Mouse (Mus musculus) hindbrain, embryonic 14.5 days (tissue): ENCODE data around the gene Mfsd4b3. TPM values are rescaled to one million over a fixed set of nuclear protein-coding genes. Genes with fewer than 3 reads are reported as not detected.

Experiments
- ATAC-seq: fragments of 200-750 bp; cut with Nextera tagmentation; 2 replicates; pipeline ENCODE4 v1.8.0; 2017; ENCODE audit warnings: moderate number of reproducible peaks, mild to moderate bottlenecking, moderate TSS enrichment, moderate library complexity; ENCODE audit not compliant: low FRiP score
- DNase-seq: peaks from one replicate; pipeline ENCODE4 v3.0.0-alpha.2; 2015; ENCODE audit warnings: low spot score
- H3K27ac ChIP-seq: fragments of 300-500 bp; sonication (generic); 2 replicates; pipeline ENCODE4 v1.5.1; 2014; ENCODE audit warnings: mild to moderate bottlenecking, moderate library complexity
- H3K27me3 ChIP-seq: fragments of 300-500 bp; sonication (generic); 2 replicates; pipeline ENCODE4 v1.6.1; 2014; ENCODE audit warnings: mild to moderate bottlenecking, low read length, mixed read lengths; ENCODE audit not compliant: control insufficient read depth, insufficient read depth
- H3K36me3 ChIP-seq: fragments of 300-500 bp; sonication (generic); replicated peaks from 2 replicates; pipeline ENCODE4 v1.6.1; 2014; ENCODE audit not compliant: control insufficient read depth, insufficient read depth
- H3K4me1 ChIP-seq: fragments of 300-500 bp; sonication (generic); replicated peaks from 2 replicates; pipeline ENCODE4 v1.6.1; 2014; ENCODE audit warnings: antibody characterized with exemption, low read length, mixed read lengths; ENCODE audit not compliant: control insufficient read depth, insufficient read depth
- H3K4me2 ChIP-seq: fragments of 300-500 bp; sonication (generic); replicated peaks from 2 replicates; pipeline ENCODE4 v1.6.1; 2014; ENCODE audit warnings: mild to moderate bottlenecking, moderate library complexity
- H3K4me3 ChIP-seq: fragments of 300-500 bp; sonication (generic); replicated peaks from 2 replicates; pipeline ENCODE4 v1.5.1; 2014; ENCODE audit warnings: mild to moderate bottlenecking, low read length
- H3K9ac ChIP-seq: fragments of 300-500 bp; sonication (generic); 2 replicates; pipeline ENCODE4 v1.6.1; 2014
- H3K9me3 ChIP-seq: fragments of 300-500 bp; sonication (generic); 2 replicates; pipeline ENCODE4 v1.6.1; 2016; ENCODE audit warnings: low read length; ENCODE audit not compliant: control insufficient read depth
- WGBS: fragments of 180-500 bp; shearing (Covaris S2); extraction: QIAGEN DNeasy Blood & Tissue Kit; methylation state at CpG from one replicate; pipeline ENCODE4 v1.1.7; 2014; 5-methylcytosine and 5-hydroxymethylcytosine counted together
- polyA plus RNA-seq: library from polyadenylated mRNA; unstranded; fragments of >200 nt; fragmentation: Nextera tagmentation; extraction: Ambion mirVana; gene quantifications from 2 replicates; pipeline ENCODE4 v1.2.1, GENCODE M21; 2014

Mfsd4b3 gene
- polyA plus RNA-seq, 1 experiment from 2014 or later = 0.31 TPM

GRCm38 (mm10) chr10:39978231-39978630 lies 18.3 kb upstream of the Mfsd4b3 start:
- Histone ChIP-seq H3K4me1 (no peaks in the 10 kb centered on the region), H3K9ac (no peak overlapping the region), H3K36me3 (no peaks in the 10 kb centered on the region), H3K4me2 (no peak overlapping the region), H3K27me3 (no peaks in the 10 kb centered on the region), H3K4me3 (no peak overlapping the region), H3K9me3 (peaks cover 7% of the 10 kb centered on the region; the same call in 1 of the 2 replicates), H3K27ac (no peak overlapping the region)
- 90% methylated on average over 1 of the region's 1 CpGs for WGBS
- DNase-seq = no peak
- ATAC-seq = no peak

GRCm38 (mm10) chr10:39977346-39977745 lies 17.4 kb upstream of the Mfsd4b3 start:
- 96% methylated on average over 4 of the region's 4 CpGs for WGBS
- no peak for ATAC-seq
- H3K27me3 ChIP-seq = no peaks in the 10 kb centered on the region

GRCm38 (mm10) chr10:39975771-39976170 lies 15.8 kb upstream of the Mfsd4b3 start:
- DNase-seq (no peak), ATAC-seq (no peak)
- Histone ChIP-seq H3K4me2 (no peak overlapping the region), H3K4me1 (no peaks in the 10 kb centered on the region), H3K27ac (no peak overlapping the region), H3K36me3 (no peaks in the 10 kb centered on the region), H3K27me3 (no peaks in the 10 kb centered on the region), H3K4me3 (no peak overlapping the region), H3K9me3 (peaks cover 7% of the 10 kb centered on the region; the same call in 1 of the 2 replicates), H3K9ac (no peak overlapping the region)
- WGBS = 39% methylated on average over 2 of the region's 2 CpGs

More at GRCm38 (mm10) chr10:39977346-39977745, 17.4 kb upstream of the Mfsd4b3 start:
- H3K27ac ChIP-seq = no peak overlapping the region
- H3K9me3 ChIP-seq = peaks cover 7% of the 10 kb centered on the region; the same call in 1 of the 2 replicates
- no peaks in the 10 kb centered on the region for H3K4me1 ChIP-seq
- H3K9ac ChIP-seq = no peak overlapping the region
- H3K36me3 ChIP-seq = no peaks in the 10 kb centered on the region
- DNase-seq = no peak
- no peak overlapping the region for H3K4me2 ChIP-seq
- no peak overlapping the region for H3K4me3 ChIP-seq

- H3K9ac ChIP-seq = no peak overlapping the region
- no peaks in the 10 kb centered on the region for H3K36me3 ChIP-seq
- WGBS = 73% methylated on average over 11 of the region's 11 CpGs
- H3K27me3 ChIP-seq = no peaks in the 10 kb centered on the region
- ATAC-seq (no peak), DNase-seq (no peak)
- H3K27ac ChIP-seq = no peak overlapping the region
- H3K9me3 ChIP-seq = peaks cover 7% of the 10 kb centered on the region; the same call in 1 of the 2 replicates
- no peak overlapping the region for H3K4me3 ChIP-seq
- no peak overlapping the region for H3K4me2 ChIP-seq
- H3K4me1 ChIP-seq = no peaks in the 10 kb centered on the region
Observed at GRCm38 (mm10) chr10:39974982-39975381, 15.0 kb upstream of the Mfsd4b3 start.

GRCm38 (mm10) chr10:39967512-39967911 lies 7.6 kb upstream of the Mfsd4b3 start:
- H3K27ac ChIP-seq = no peak overlapping the region
- no peaks in the 10 kb centered on the region for H3K27me3 ChIP-seq
- ATAC-seq = no peak
- H3K9ac ChIP-seq = no peak overlapping the region
- no peak for DNase-seq
- no peak overlapping the region for H3K4me2 ChIP-seq
- WGBS = 90% methylated on average over 3 of the region's 3 CpGs
- no peaks in the 10 kb centered on the region for H3K9me3 ChIP-seq
- H3K36me3 ChIP-seq = no peaks in the 10 kb centered on the region
- H3K4me3 ChIP-seq = no peak overlapping the region
- no peaks in the 10 kb centered on the region for H3K4me1 ChIP-seq

- 48% methylated on average over 1 of the region's 1 CpGs for whole genome bisulfite sequencing
- ATAC-seq = no peak
Observed at GRCm38 (mm10) chr10:39961906-39962305, 2.0 kb upstream of the Mfsd4b3 start.

GRCm38 (mm10) chr10:39960441-39960822 lies 479 bp upstream of the Mfsd4b3 start:
- peak overlapping the region; percentile 41 for H3K4me3 ChIP-seq
- H3K9ac ChIP-seq = no peak overlapping the region
- WGBS = 42% methylated on average over 11 of the region's 11 CpGs
- peaks cover 5% of the 10 kb centered on the region; the same call in 1 of the 2 replicates for H3K27me3 ChIP-seq
- H3K36me3 ChIP-seq = no peaks in the 10 kb centered on the region
- no peaks in the 10 kb centered on the region for H3K9me3 ChIP-seq
- H3K27ac ChIP-seq = no peak overlapping the region
- H3K4me2 ChIP-seq = peak overlapping the region; percentile 90
- peaks cover 3% of the 10 kb centered on the region; the same call in 1 of the 2 replicates for H3K4me1 ChIP-seq
- no peak; the same call in 1 of the 2 replicates for ATAC-seq
- no peak for DNase-seq

More at GRCm38 (mm10) chr10:39961906-39962305, 2.0 kb upstream of the Mfsd4b3 start:
- H3K9ac ChIP-seq = no peak overlapping the region
- no peak overlapping the region for H3K4me3 ChIP-seq
- H3K4me1 ChIP-seq = peaks cover 3% of the 10 kb centered on the region; the same call in 1 of the 2 replicates
- no peaks in the 10 kb centered on the region for H3K9me3 ChIP-seq
- H3K27me3 ChIP-seq = peaks cover 5% of the 10 kb centered on the region; the same call in 1 of the 2 replicates
- H3K27ac ChIP-seq = no peak overlapping the region
- DNase-seq = no peak
- no peak overlapping the region for H3K4me2 ChIP-seq
- no peaks in the 10 kb centered on the region for H3K36me3 ChIP-seq

GRCm38 (mm10) chr10:39958266-39958665 lies 1.7 kb downstream of the Mfsd4b3 start:
- Histone ChIP-seq H3K4me2 (no peak overlapping the region), H3K27me3 (peaks cover 5% of the 10 kb centered on the region; the same call in 1 of the 2 replicates), H3K4me1 (peaks cover 3% of the 10 kb centered on the region; the same call in 1 of the 2 replicates), H3K27ac (no peak overlapping the region), H3K36me3 (no peaks in the 10 kb centered on the region), H3K9ac (no peak overlapping the region), H3K9me3 (no peaks in the 10 kb centered on the region), H3K4me3 (no peak overlapping the region)
- 69% methylated on average over 4 of the region's 4 CpGs for WGBS
- peak; percentile 62 for DNase-seq
- no peak for ATAC-seq

- no peaks in the 10 kb centered on the region for H3K9me3 ChIP-seq
- DNase-seq (no peak), ATAC-seq (no peak)
- H3K4me3 ChIP-seq = no peak overlapping the region
- no peak overlapping the region for H3K4me2 ChIP-seq
- H3K36me3 ChIP-seq = no peaks in the 10 kb centered on the region
- H3K27me3 ChIP-seq = peaks cover 5% of the 10 kb centered on the region; the same call in 1 of the 2 replicates
- no peak overlapping the region for H3K27ac ChIP-seq
- H3K4me1 ChIP-seq = peaks cover 3% of the 10 kb centered on the region; the same call in 1 of the 2 replicates
- H3K9ac ChIP-seq = no peak overlapping the region
- 69% methylated on average over 2 of the region's 2 CpGs for WGBS
Observed at GRCm38 (mm10) chr10:39956340-39956878, 3.5 kb downstream of the Mfsd4b3 start.
